Mouse (Mus musculus) MEL (cell line): ENCODE data around the gene Cpxm2. TPM values are rescaled to one million over a fixed set of nuclear protein-coding genes. Genes with fewer than 3 reads are reported as not detected.

Source experiments
- DNase-seq: peaks from one replicate; pipeline ENCODE4 v3.0.0; 2011; ENCODE audit warnings: low read depth, low spot score
- H3K27ac ChIP-seq: 2 replicates; pipeline ENCODE4 v1.5.1; 2012; ENCODE audit warnings: low read depth, mild to moderate bottlenecking, control low read depth, low read length, moderate library complexity; ENCODE audit not compliant: control insufficient read depth
- H3K27me3 ChIP-seq, 2 experiments: fragments of 150-350 bp in 1 of 2; sonication (generic) in 1 of 2; 2 replicates each; pipeline ENCODE4 v1.6.1; 2012; ENCODE audit warnings: low read length in 2 of 2, mild to moderate bottlenecking in 2 of 2, improper control_type of control experiment in 1 of 2, moderate library complexity in 1 of 2; ENCODE audit not compliant: insufficient read depth in 2 of 2, control insufficient read depth in 1 of 2
- H3K36me3 ChIP-seq, 2 experiments: 2 replicates each; pipeline ENCODE4 v1.6.1; 2012 to 2014; ENCODE audit warnings: low read length in 2 of 2, improper control_type of control experiment in 1 of 2, inconsistent platforms in 1 of 2, mild to moderate bottlenecking in 1 of 2; ENCODE audit not compliant: insufficient read depth in 2 of 2, control insufficient read depth in 1 of 2
- H3K4me1 ChIP-seq, 2 experiments: fragments of 150-350 bp in 1 of 2; sonication (generic) in 1 of 2; 2 replicates each; pipeline ENCODE4 v1.6.1; 2012; ENCODE audit warnings: low read length in 2 of 2, improper control_type of control experiment in 1 of 2, mild to moderate bottlenecking in 1 of 2; ENCODE audit not compliant: insufficient read depth in 2 of 2, control insufficient read depth in 1 of 2
- H3K4me3 ChIP-seq, 2 experiments: fragments of 150-350 bp in 1 of 2; sonication (generic) in 1 of 2; 2 replicates each; pipeline ENCODE4 v1.5.1; 2012; ENCODE audit warnings: low read depth in 2 of 2, low read length in 2 of 2, mild to moderate bottlenecking in 2 of 2, moderate library complexity in 2 of 2, control low read depth in 1 of 2, improper control_type of control experiment in 1 of 2; ENCODE audit not compliant: control insufficient read depth in 1 of 2, insufficient read depth in 1 of 2
- H3K79me2 ChIP-seq: 2 replicates; pipeline ENCODE4 v1.6.1; 2012; ENCODE audit warnings: mild to moderate bottlenecking, low read length, moderate library complexity; ENCODE audit not compliant: control insufficient read depth, poor library complexity, insufficient read depth
- H3K9ac ChIP-seq: 2 replicates; pipeline ENCODE4 v1.6.1; 2012; ENCODE audit warnings: low read depth, mild to moderate bottlenecking, control low read depth, low read length, moderate library complexity; ENCODE audit not compliant: control insufficient read depth, poor library complexity, severe bottlenecking
- H3K9me3 ChIP-seq: fragments of 150-350 bp; sonication (generic); replicated peaks from 2 replicates; pipeline ENCODE4 v1.6.1; 2012; ENCODE audit warnings: mild to moderate bottlenecking, low read length, improper control_type of control experiment, moderate library complexity; ENCODE audit not compliant: insufficient read depth
- BHLHE40 ChIP-seq: IDR thresholded peaks from 2 replicates; pipeline ENCODE4 v1.6.1; 2012; ENCODE audit warnings: low read depth, mild to moderate bottlenecking, inconsistent platforms, low read length, improper control_type of control experiment, borderline replicate concordance
- CHD1 ChIP-seq: IDR thresholded peaks from 2 replicates; pipeline ENCODE4 v1.6.1; 2012; ENCODE audit warnings: low read depth, mild to moderate bottlenecking, inconsistent platforms, low read length, improper control_type of control experiment
- CHD2 ChIP-seq: IDR thresholded peaks from 2 replicates; pipeline ENCODE4 v1.6.1; 2011; ENCODE audit warnings: low read length, improper control_type of control experiment
- CTCF ChIP-seq, 3 experiments: IDR thresholded peaks in 2 of 3; conservative IDR thresholded peaks in 1 of 3; 2 replicates each; pipeline ENCODE4 v1.5.1; 2011 to 2012; ENCODE audit warnings: low read length in 3 of 3, low read depth in 2 of 3, mild to moderate bottlenecking in 2 of 3, improper control_type of control experiment in 1 of 3, inconsistent platforms in 1 of 3, mixed read lengths in 1 of 3, moderate library complexity in 1 of 3; ENCODE audit not compliant: control insufficient read depth in 1 of 3, insufficient read depth in 1 of 3, poor library complexity in 1 of 3, severe bottlenecking in 1 of 3
- E2F4 ChIP-seq: IDR thresholded peaks from 2 replicates; pipeline ENCODE4 v1.6.1; 2011; ENCODE audit warnings: low read depth, low read length, improper control_type of control experiment, borderline replicate concordance
- EP300 ChIP-seq, 2 experiments: IDR thresholded peaks; 2 replicates each; pipeline ENCODE4 v1.6.1; 2011; ENCODE audit warnings: improper control_type of control experiment in 2 of 2, low read length in 2 of 2, low read depth in 1 of 2, mild to moderate bottlenecking in 1 of 2
- HCFC1 ChIP-seq: IDR thresholded peaks from 2 replicates; pipeline ENCODE4 v1.6.1; 2012; ENCODE audit warnings: low read depth, mild to moderate bottlenecking, inconsistent platforms, low read length, improper control_type of control experiment, moderate library complexity
- KAT2A ChIP-seq: conservative IDR thresholded peaks from 2 replicates; pipeline ENCODE4 v1.6.1; 2012; ENCODE audit warnings: low read depth, low read length, improper control_type of control experiment, inconsistent platforms
- MAFK ChIP-seq: IDR thresholded peaks from 2 replicates; pipeline ENCODE4 v1.6.1; 2011; ENCODE audit warnings: low read depth, mild to moderate bottlenecking, low read length, improper control_type of control experiment, borderline replicate concordance
- MAX ChIP-seq: IDR thresholded peaks from 2 replicates; pipeline ENCODE4 v1.6.1; 2011; ENCODE audit warnings: low read length, improper control_type of control experiment
- MAZ ChIP-seq: IDR thresholded peaks from 2 replicates; pipeline ENCODE4 v1.6.1; 2012; ENCODE audit warnings: low read depth, mild to moderate bottlenecking, inconsistent platforms, low read length, improper control_type of control experiment
- MXI1 ChIP-seq: IDR thresholded peaks from 2 replicates; pipeline ENCODE4 v1.6.1; 2011; ENCODE audit warnings: mild to moderate bottlenecking, low read depth, low read length, improper control_type of control experiment
- MYB ChIP-seq: IDR thresholded peaks from 2 replicates; pipeline ENCODE4 v1.6.1; 2011; ENCODE audit warnings: mild to moderate bottlenecking, low read depth, low read length, improper control_type of control experiment
- NELFE ChIP-seq: IDR thresholded peaks from 2 replicates; pipeline ENCODE4 v1.6.1; 2011; ENCODE audit warnings: low read depth, low read length, improper control_type of control experiment
- NRF1 ChIP-seq: IDR thresholded peaks from 2 replicates; pipeline ENCODE4 v1.6.1; 2014; ENCODE audit warnings: low read depth, mild to moderate bottlenecking, inconsistent platforms, low read length, improper control_type of control experiment, moderate library complexity; ENCODE audit not compliant: poor library complexity, insufficient read depth, severe bottlenecking
- POLR2AphosphoS2 ChIP-seq: IDR thresholded peaks from 2 replicates; pipeline ENCODE4 v1.6.1; 2011; ENCODE audit warnings: low read length, improper control_type of control experiment
- SIN3A ChIP-seq: IDR thresholded peaks from 2 replicates; pipeline ENCODE4 v1.6.1; 2012; ENCODE audit warnings: low read length, improper control_type of control experiment, inconsistent platforms
- UBTF ChIP-seq: IDR thresholded peaks from 2 replicates; pipeline ENCODE4 v1.6.1; 2012; ENCODE audit warnings: low read depth, mild to moderate bottlenecking, inconsistent platforms, low read length, improper control_type of control experiment, moderate library complexity, borderline replicate concordance; ENCODE audit not compliant: insufficient read depth
- ZC3H11A ChIP-seq: IDR thresholded peaks from 2 replicates; pipeline ENCODE4 v1.6.1; 2012; ENCODE audit warnings: low read depth, mild to moderate bottlenecking, inconsistent platforms, low read length, improper control_type of control experiment
- ZMIZ1 ChIP-seq: IDR thresholded peaks from 2 replicates; pipeline ENCODE4 v1.6.1; 2012; ENCODE audit warnings: low read depth, mild to moderate bottlenecking, inconsistent platforms, low read length, improper control_type of control experiment, moderate library complexity
- polyA plus RNA-seq, 2 experiments: library from polyadenylated mRNA; stranded (reverse) in 1 of 2; unstranded in 1 of 2; fragments of >175 nt in 1 of 2; fragments of >200 nt in 1 of 2; gene quantifications; 2 replicates each; pipeline versions ENCODE4 v1.2.1 to v1.2.4; 2012; ENCODE audit warnings: low replicate concordance in 2 of 2, low read depth in 1 of 2; ENCODE audit not compliant: insufficient read length in 2 of 2, insufficient read depth in 1 of 2, missing spikeins in 1 of 2
- total RNA-seq: library from RNA; depleted of rRNA; stranded (reverse); fragments of 300-350 nt; gene quantifications from 2 replicates; pipeline ENCODE4 v1.2.3, GENCODE M21; 2012

Gene Cpxm2
- total and polyA plus RNA-seq, 3 experiments, result not detected

DNA sequence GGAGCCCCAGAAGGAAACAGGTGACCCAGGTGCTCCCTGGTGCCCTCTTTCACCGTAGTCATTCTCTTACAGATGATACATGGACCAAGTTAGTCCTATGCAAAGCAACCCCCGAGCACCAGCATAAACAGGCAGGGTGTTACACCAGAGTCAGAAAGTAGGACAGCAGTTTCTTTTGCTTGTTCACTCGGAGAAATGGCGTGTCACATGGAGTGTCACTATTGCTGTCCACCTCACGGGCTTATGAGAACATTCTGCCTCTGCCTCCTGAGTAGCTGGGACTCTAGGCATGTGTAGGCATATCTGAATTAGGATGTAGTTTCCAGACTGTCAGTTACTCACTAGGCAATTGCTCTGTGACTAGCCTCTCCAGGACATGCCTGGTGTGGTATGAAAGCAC is 140.6 kb downstream of the Cpxm2 start:
- Histone ChIP-seq H3K27me3 (no peaks in the 10 kb centered on the region), H3K9me3 (no peaks in the 10 kb centered on the region), H3K4me3 (no peak overlapping the region), H3K79me2 (no peaks in the 10 kb centered on the region), H3K36me3 (no peaks in the 10 kb centered on the region), H3K27ac (no peak overlapping the region), H3K9ac (no peak overlapping the region), H3K4me1 (no peaks in the 10 kb centered on the region)
- no peak for TF ChIP-seq CHD2
- TF ChIP-seq CTCF (IDR thresholded peaks at IDR 0.05 in 2 of 3, conservative IDR thresholded peaks at IDR 0.05 in 1 of 3; ENCODE audit: control insufficient read depth in 1 of 3, insufficient read depth in 1 of 3, low read depth in 2 of 3, low read length in 3 of 3, poor library complexity in 1 of 3, severe bottlenecking in 1 of 3), result no peak
- TF ChIP-seq ZC3H11A, result no peak
- no peak for TF ChIP-seq CHD1
- no peak for TF ChIP-seq MYB
- no peak for TF ChIP-seq HCFC1
- no peak for TF ChIP-seq EP300 (IDR thresholded peaks at IDR 0.05; ENCODE audit: low read depth in 1 of 2, low read length in 2 of 2)
- DNase-seq, result no peak

DNA sequence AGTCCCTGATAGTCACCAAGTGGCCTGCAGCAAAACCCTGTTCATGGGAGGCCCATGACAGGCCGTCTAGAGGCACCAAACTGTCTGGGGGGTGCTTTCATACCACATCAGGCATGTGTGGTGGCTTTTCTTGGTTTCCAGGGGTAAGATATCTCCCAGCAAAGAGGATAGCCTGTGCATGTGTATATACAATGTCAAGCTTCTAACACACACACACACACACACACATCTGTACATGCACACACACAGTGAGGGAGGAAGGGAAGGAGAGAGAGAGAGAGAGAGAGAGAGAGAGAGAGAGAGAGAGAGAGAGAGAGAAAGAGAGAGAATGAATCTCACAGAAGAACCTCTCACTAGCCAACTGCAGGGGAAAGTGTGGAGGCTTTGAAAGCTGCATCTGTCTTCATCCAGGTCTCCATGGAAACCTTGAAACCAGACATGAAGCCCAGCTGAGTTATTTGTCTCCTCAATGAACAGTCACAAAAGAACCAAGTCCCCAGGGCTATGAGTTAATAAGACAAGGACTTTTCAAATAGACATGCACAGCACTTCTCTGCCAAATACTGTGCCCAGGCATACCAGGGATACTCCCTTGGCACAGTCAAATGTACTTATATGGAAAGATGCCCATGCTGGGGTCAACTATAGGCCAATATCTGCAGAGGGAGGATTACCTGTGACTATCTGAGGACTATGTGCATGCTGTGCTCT is 141.4 kb downstream of the Cpxm2 start:
- DNase-seq, result no peak
- H3K27ac ChIP-seq, result no peak overlapping the region
- no peak for TF ChIP-seq CTCF (IDR thresholded peaks at IDR 0.05 in 2 of 3, conservative IDR thresholded peaks at IDR 0.05 in 1 of 3; ENCODE audit: control insufficient read depth in 1 of 3, insufficient read depth in 1 of 3, low read depth in 2 of 3, low read length in 3 of 3, poor library complexity in 1 of 3, severe bottlenecking in 1 of 3)
- no peak for TF ChIP-seq MAX
- no peak for TF ChIP-seq E2F4
- no peak for TF ChIP-seq MXI1
- TF ChIP-seq CHD2, result no peak
- TF ChIP-seq SIN3A, result no peak
- TF ChIP-seq BHLHE40, result no peak
- TF ChIP-seq MYB, result no peak
- TF ChIP-seq MAZ, result no peak
- TF ChIP-seq HCFC1, result no peak
- no peak for TF ChIP-seq POLR2AphosphoS2
- TF ChIP-seq NELFE, result no peak
- no peak for TF ChIP-seq UBTF
- no peak for TF ChIP-seq ZMIZ1
- no peak for TF ChIP-seq KAT2A
- TF ChIP-seq CHD1, result no peak
- TF ChIP-seq MAFK, result no peak
- no peak for TF ChIP-seq NRF1
- TF ChIP-seq, all 39 proteins: peak for 0
- Histone ChIP-seq H3K9me3 (no peaks in the 10 kb centered on the region), H3K79me2 (no peaks in the 10 kb centered on the region), H3K4me3 (no peak overlapping the region), H3K27me3 (no peaks in the 10 kb centered on the region), H3K4me1 (no peaks in the 10 kb centered on the region), H3K9ac (no peak overlapping the region), H3K36me3 (no peaks in the 10 kb centered on the region)
